Mouse (Mus musculus): Measurements from ENCODE around the gene 9130213A22Rik. TPM values are rescaled to one million over a fixed set of nuclear protein-coding genes. Genes with fewer than 3 reads are reported as not detected.

9130213A22Rik gene
- polyA plus RNA-seq, 1 experiment: 0.74 TPM

DNA sequence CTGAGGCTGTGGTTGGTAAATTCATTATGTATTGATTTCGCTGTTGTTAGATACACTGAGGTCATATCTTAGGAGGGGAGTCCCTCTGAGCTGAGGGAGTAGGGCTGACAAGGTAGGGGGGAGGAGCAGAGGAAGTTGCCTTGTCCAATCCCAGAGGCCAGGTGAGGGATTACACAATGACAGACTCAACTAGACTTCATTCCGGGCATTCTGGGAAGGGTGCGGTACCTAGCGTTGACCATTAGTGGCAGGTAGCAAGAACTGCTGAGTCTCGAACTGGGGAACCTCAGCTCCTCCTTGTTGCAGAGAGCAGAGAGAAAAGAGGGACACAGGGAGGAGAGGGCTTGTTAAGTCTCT lies 11.2 kb upstream of the 9130213A22Rik start:
- no peak for DNase-seq
- Histone ChIP-seq H3K36me3 (ENCODE audit: control insufficient read depth, insufficient read depth, low read length) (no peaks in the 10 kb centered on the region), H3K27ac (ENCODE audit: insufficient read depth, low read depth, low read length) (no peak overlapping the region), H3K4me3 (ENCODE audit: insufficient read depth, low read depth, low read length) (no peak overlapping the region), H3K4me1 (ENCODE audit: control insufficient read depth, insufficient read depth, low read length) (no peaks in the 10 kb centered on the region; the same call in 1 of the 2 replicates), H3K27me3 (replicated peaks; ENCODE audit: control insufficient read depth, insufficient read depth, low read length) (no peaks in the 10 kb centered on the region)
- TF ChIP-seq POLR2A (IDR thresholded peaks at IDR 0.05; ENCODE audit: low read depth, low read length) (no peak), CTCF (conservative IDR thresholded peaks at IDR 0.05; ENCODE audit: insufficient read depth, insufficient read length, low read depth, low read length) (no peak)
- 56% methylated on average over 5 of the region's 5 CpGs for WGBS

GRCm38 (mm10) chr11:69128426-69129122 lies 6.2 kb upstream of the 9130213A22Rik start:
- no peaks in the 10 kb centered on the region; the same call in 1 of the 2 replicates for H3K4me1 ChIP-seq (ENCODE audit: control insufficient read depth, insufficient read depth, low read length)
- no peak overlapping the region for H3K4me3 ChIP-seq (ENCODE audit: insufficient read depth, low read depth, low read length)
- H3K27me3 ChIP-seq (replicated peaks; ENCODE audit: control insufficient read depth, insufficient read depth, low read length): no peaks in the 10 kb centered on the region
- TF ChIP-seq POLR2A (IDR thresholded peaks at IDR 0.05; ENCODE audit: low read depth, low read length) (no peak), CTCF (conservative IDR thresholded peaks at IDR 0.05; ENCODE audit: insufficient read depth, insufficient read length, low read depth, low read length) (no peak)
- WGBS: 72% methylated on average over 8 of the region's 8 CpGs
- no peak overlapping the region for H3K27ac ChIP-seq (ENCODE audit: insufficient read depth, low read depth, low read length)
- DNase-seq: no peak
- no peaks in the 10 kb centered on the region for H3K36me3 ChIP-seq (ENCODE audit: control insufficient read depth, insufficient read depth, low read length)

DNA sequence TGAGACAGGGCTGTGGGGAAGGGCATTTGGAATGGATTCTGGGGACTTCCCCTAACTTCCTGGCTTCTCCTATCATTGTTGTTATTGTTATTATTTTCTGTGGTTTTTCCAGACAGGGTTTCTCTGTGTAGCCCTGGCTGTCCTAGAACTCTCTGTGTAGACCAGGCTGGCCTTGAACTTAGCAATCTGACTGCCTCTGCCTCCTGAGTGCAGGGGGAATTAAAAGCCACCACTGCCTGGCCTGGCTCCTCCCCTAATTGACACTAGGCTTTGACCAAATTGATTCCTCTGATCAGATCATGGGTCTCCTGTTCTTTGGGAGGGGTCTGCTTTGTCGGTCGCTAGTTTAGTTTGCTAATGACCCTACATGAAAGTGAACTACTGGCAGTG lies 4.3 kb upstream of the 9130213A22Rik start:
- 66% methylated on average over 2 of the region's 2 CpGs for WGBS
- no peaks in the 10 kb centered on the region; the same call in 1 of the 2 replicates for H3K4me1 ChIP-seq (ENCODE audit: control insufficient read depth, insufficient read depth, low read length)
- no peaks in the 10 kb centered on the region for H3K36me3 ChIP-seq (ENCODE audit: control insufficient read depth, insufficient read depth, low read length)
- no peaks in the 10 kb centered on the region for H3K27me3 ChIP-seq (replicated peaks; ENCODE audit: control insufficient read depth, insufficient read depth, low read length)
- no peak for TF ChIP-seq CTCF (conservative IDR thresholded peaks at IDR 0.05; ENCODE audit: insufficient read depth, insufficient read length, low read depth, low read length)
- TF ChIP-seq POLR2A (IDR thresholded peaks at IDR 0.05; ENCODE audit: low read depth, low read length): no peak
- H3K27ac ChIP-seq (ENCODE audit: insufficient read depth, low read depth, low read length): no peak overlapping the region
- no peak for DNase-seq
- no peak overlapping the region for H3K4me3 ChIP-seq (ENCODE audit: insufficient read depth, low read depth, low read length)

- Histone ChIP-seq H3K27me3 (replicated peaks; ENCODE audit: control insufficient read depth, insufficient read depth, low read length) (no peaks in the 10 kb centered on the region), H3K36me3 (ENCODE audit: control insufficient read depth, insufficient read depth, low read length) (no peaks in the 10 kb centered on the region), H3K27ac (ENCODE audit: insufficient read depth, low read depth, low read length) (no peak overlapping the region), H3K4me3 (ENCODE audit: insufficient read depth, low read depth, low read length) (peak overlapping the region; percentile 58), H3K4me1 (ENCODE audit: control insufficient read depth, insufficient read depth, low read length) (no peaks in the 10 kb centered on the region; the same call in 1 of the 2 replicates)
- 35% methylated on average over 20 of the region's 20 CpGs for WGBS
- DNase-seq: no peak
- TF ChIP-seq CTCF (conservative IDR thresholded peaks at IDR 0.05; ENCODE audit: insufficient read depth, insufficient read length, low read depth, low read length) (no peak), POLR2A (IDR thresholded peaks at IDR 0.05; ENCODE audit: low read depth, low read length) (no peak)
Observed at GRCm38 (mm10) chr11:69125919-69126705, 3.7 kb upstream of the 9130213A22Rik start.

GRCm38 (mm10) chr11:69125852-69125918 lies 3.3 kb upstream of the 9130213A22Rik start, which contains the start of gene Aloxe3:
Gene Aloxe3, plus strand, starts transcription at chr11:69125896.
- Histone ChIP-seq H3K4me1 (ENCODE audit: control insufficient read depth, insufficient read depth, low read length) (no peaks in the 10 kb centered on the region; the same call in 1 of the 2 replicates), H3K4me3 (ENCODE audit: insufficient read depth, low read depth, low read length) (peak within 1 kb of the TSS; percentile 58), H3K27me3 (replicated peaks; ENCODE audit: control insufficient read depth, insufficient read depth, low read length) (no peaks in the 10 kb centered on the region), H3K36me3 (ENCODE audit: control insufficient read depth, insufficient read depth, low read length) (no peaks in the 10 kb centered on the region), H3K27ac (ENCODE audit: insufficient read depth, low read depth, low read length) (peak within 1 kb of the TSS; percentile 6; the same call in 1 of the 2 replicates)
- 4% methylated on average over 3 of the region's 3 CpGs for WGBS
- DNase-seq: no peak
- no peak for TF ChIP-seq CTCF (conservative IDR thresholded peaks at IDR 0.05; ENCODE audit: insufficient read depth, insufficient read length, low read depth, low read length)
- no peak for TF ChIP-seq POLR2A (IDR thresholded peaks at IDR 0.05; ENCODE audit: low read depth, low read length)

- Histone ChIP-seq H3K36me3 (ENCODE audit: control insufficient read depth, insufficient read depth, low read length) (no peaks in the 10 kb centered on the region), H3K27ac (ENCODE audit: insufficient read depth, low read depth, low read length) (peak overlapping the region; percentile 6; the same call in 1 of the 2 replicates), H3K4me1 (ENCODE audit: control insufficient read depth, insufficient read depth, low read length) (no peaks in the 10 kb centered on the region; the same call in 1 of the 2 replicates), H3K27me3 (replicated peaks; ENCODE audit: control insufficient read depth, insufficient read depth, low read length) (no peaks in the 10 kb centered on the region), H3K4me3 (ENCODE audit: insufficient read depth, low read depth, low read length) (peak overlapping the region; percentile 58)
- peak; percentile 94 for DNase-seq
- TF ChIP-seq POLR2A (IDR thresholded peaks at IDR 0.05; ENCODE audit: low read depth, low read length) (no peak), CTCF (conservative IDR thresholded peaks at IDR 0.05; ENCODE audit: insufficient read depth, insufficient read length, low read depth, low read length) (peak; percentile 52; the same call in 1 of the 2 replicates)
- under 1% methylated on average over 24 of the region's 24 CpGs for WGBS
Observed at GRCm38 (mm10) chr11:69125041-69125851, 2.9 kb upstream of the 9130213A22Rik start.

DNA sequence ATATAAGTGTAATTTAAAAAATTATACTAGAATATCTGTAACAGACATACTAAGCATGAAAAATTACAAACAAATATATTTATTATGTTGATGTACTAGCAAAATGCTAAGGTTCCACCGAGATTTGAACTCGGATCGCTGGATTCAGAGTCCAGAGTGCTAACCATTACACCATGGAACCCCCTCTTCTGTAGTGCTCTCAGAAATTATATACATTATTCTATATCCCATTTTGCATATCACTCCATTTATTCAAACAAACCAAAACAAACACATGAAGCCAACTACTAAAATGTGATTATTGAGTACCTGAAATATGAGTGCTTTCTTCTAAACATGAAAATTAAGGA lies 2.1 kb upstream of the 9130213A22Rik start:
- Histone ChIP-seq H3K27me3 (replicated peaks; ENCODE audit: control insufficient read depth, insufficient read depth, low read length) (no peaks in the 10 kb centered on the region), H3K27ac (ENCODE audit: insufficient read depth, low read depth, low read length) (no peak overlapping the region), H3K4me1 (ENCODE audit: control insufficient read depth, insufficient read depth, low read length) (no peaks in the 10 kb centered on the region; the same call in 1 of the 2 replicates), H3K36me3 (ENCODE audit: control insufficient read depth, insufficient read depth, low read length) (no peaks in the 10 kb centered on the region), H3K4me3 (ENCODE audit: insufficient read depth, low read depth, low read length) (no peak overlapping the region)
- WGBS: under 1% methylated on average over 3 of the region's 3 CpGs
- peak; percentile 80 for DNase-seq
- TF ChIP-seq POLR2A (IDR thresholded peaks at IDR 0.05; ENCODE audit: low read depth, low read length): no peak
- TF ChIP-seq CTCF (conservative IDR thresholded peaks at IDR 0.05; ENCODE audit: insufficient read depth, insufficient read length, low read depth, low read length): no peak
